Mouse (Mus musculus): ENCODE data around the gene Pnkd. TPM values are rescaled to one million over a fixed set of nuclear protein-coding genes. Genes with fewer than 3 reads are reported as not detected.

The Pnkd gene
- polyA plus RNA-seq, 2 experiments: 63.9 to 124 TPM

DNA sequence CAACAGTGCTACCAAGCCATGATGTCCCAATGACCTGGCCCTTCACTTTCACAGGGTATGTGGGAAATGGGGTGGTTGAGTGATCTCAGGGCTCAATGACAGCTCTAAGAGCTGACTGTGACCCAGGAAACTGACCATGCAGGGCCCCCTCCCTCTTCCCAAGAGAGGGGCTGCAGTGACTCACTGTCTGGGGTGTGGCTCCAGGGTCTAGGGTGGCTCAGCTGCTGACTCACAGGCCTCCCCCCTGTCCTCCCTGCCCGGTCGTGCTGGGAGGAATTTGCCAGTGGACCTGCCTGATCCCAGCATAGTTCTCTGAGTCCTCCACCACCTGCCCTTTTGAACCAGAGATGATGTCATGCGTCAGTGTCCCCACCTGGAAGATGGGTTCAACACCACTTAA, 12.5 kb downstream of the Pnkd start:
- ATAC-seq (ENCODE audit: low FRiP score, low read depth): no peak
- Histone ChIP-seq H3K27me3 (ENCODE audit: control insufficient read depth, insufficient read depth, low read length) (no peaks in the 10 kb centered on the region), H3K4me1 (ENCODE audit: control insufficient read depth, insufficient read depth, low read length) (peaks cover 26% of the 10 kb centered on the region), H3K9ac (ENCODE audit: low read depth, low read length, severe bottlenecking) (no peak overlapping the region), H3K9me3 (ENCODE audit: control insufficient read depth, low read length) (no peaks in the 10 kb centered on the region), H3K4me2 (replicated peaks; ENCODE audit: low read depth, low read length, severe bottlenecking) (no peak overlapping the region), H3K36me3 (ENCODE audit: control insufficient read depth, insufficient read depth, low read length) (peaks cover 24% of the 10 kb centered on the region), H3K27ac (replicated peaks; ENCODE audit: low read depth, low read length) (no peak overlapping the region; the same call in 1 of the 2 replicates), H3K4me3 (replicated peaks; ENCODE audit: low read length) (no peak overlapping the region)
- no peak for DNase-seq (ENCODE audit: low spot score)
- 78% methylated on average over 3 of the region's 3 CpGs for WGBS
- TF ChIP-seq POLR2A (IDR thresholded peaks at IDR 0.05; ENCODE audit: borderline replicate concordance, extremely low read depth, insufficient read depth, insufficient read length): no peak

- H3K9me3 ChIP-seq (ENCODE audit: control insufficient read depth, low read length): no peaks in the 10 kb centered on the region
- H3K4me2 ChIP-seq (replicated peaks; ENCODE audit: low read depth, low read length, severe bottlenecking): no peak overlapping the region
- H3K4me1 ChIP-seq (ENCODE audit: control insufficient read depth, insufficient read depth, low read length): peaks cover 32% of the 10 kb centered on the region
- no peak overlapping the region for H3K9ac ChIP-seq (ENCODE audit: low read depth, low read length, severe bottlenecking)
- DNase-seq (ENCODE audit: low spot score): no peak
- no peaks in the 10 kb centered on the region for H3K27me3 ChIP-seq (ENCODE audit: control insufficient read depth, insufficient read depth, low read length)
- no peak for TF ChIP-seq POLR2A (IDR thresholded peaks at IDR 0.05; ENCODE audit: borderline replicate concordance, extremely low read depth, insufficient read depth, insufficient read length)
- H3K4me3 ChIP-seq (replicated peaks; ENCODE audit: low read length): no peak overlapping the region
- no peak overlapping the region for H3K27ac ChIP-seq (replicated peaks; ENCODE audit: low read depth, low read length)
- H3K36me3 ChIP-seq (ENCODE audit: control insufficient read depth, insufficient read depth, low read length): peaks cover 14% of the 10 kb centered on the region
- no peak for ATAC-seq (ENCODE audit: low FRiP score, low read depth)
- WGBS: 85% methylated on average over 5 of the region's 5 CpGs
These were observed 13.5 kb downstream of the Pnkd start for GRCm38 (mm10) chr1:74298157-74298750.

GRCm38 (mm10) chr1:74298996-74299395, 14.3 kb downstream of the Pnkd start:
- WGBS: 70% methylated on average over 5 of the region's 5 CpGs
- DNase-seq (ENCODE audit: low spot score) (no peak), ATAC-seq (ENCODE audit: low FRiP score, low read depth) (no peak)
- Histone ChIP-seq H3K27ac (replicated peaks; ENCODE audit: low read depth, low read length) (no peak overlapping the region), H3K4me1 (ENCODE audit: control insufficient read depth, insufficient read depth, low read length) (peaks cover 32% of the 10 kb centered on the region), H3K27me3 (ENCODE audit: control insufficient read depth, insufficient read depth, low read length) (no peaks in the 10 kb centered on the region), H3K4me2 (replicated peaks; ENCODE audit: low read depth, low read length, severe bottlenecking) (no peak overlapping the region), H3K9me3 (ENCODE audit: control insufficient read depth, low read length) (no peaks in the 10 kb centered on the region), H3K36me3 (ENCODE audit: control insufficient read depth, insufficient read depth, low read length) (peaks cover 7% of the 10 kb centered on the region), H3K9ac (ENCODE audit: low read depth, low read length, severe bottlenecking) (no peak overlapping the region), H3K4me3 (replicated peaks; ENCODE audit: low read length) (no peak overlapping the region)
- TF ChIP-seq POLR2A (IDR thresholded peaks at IDR 0.05; ENCODE audit: borderline replicate concordance, extremely low read depth, insufficient read depth, insufficient read length): no peak

DNA sequence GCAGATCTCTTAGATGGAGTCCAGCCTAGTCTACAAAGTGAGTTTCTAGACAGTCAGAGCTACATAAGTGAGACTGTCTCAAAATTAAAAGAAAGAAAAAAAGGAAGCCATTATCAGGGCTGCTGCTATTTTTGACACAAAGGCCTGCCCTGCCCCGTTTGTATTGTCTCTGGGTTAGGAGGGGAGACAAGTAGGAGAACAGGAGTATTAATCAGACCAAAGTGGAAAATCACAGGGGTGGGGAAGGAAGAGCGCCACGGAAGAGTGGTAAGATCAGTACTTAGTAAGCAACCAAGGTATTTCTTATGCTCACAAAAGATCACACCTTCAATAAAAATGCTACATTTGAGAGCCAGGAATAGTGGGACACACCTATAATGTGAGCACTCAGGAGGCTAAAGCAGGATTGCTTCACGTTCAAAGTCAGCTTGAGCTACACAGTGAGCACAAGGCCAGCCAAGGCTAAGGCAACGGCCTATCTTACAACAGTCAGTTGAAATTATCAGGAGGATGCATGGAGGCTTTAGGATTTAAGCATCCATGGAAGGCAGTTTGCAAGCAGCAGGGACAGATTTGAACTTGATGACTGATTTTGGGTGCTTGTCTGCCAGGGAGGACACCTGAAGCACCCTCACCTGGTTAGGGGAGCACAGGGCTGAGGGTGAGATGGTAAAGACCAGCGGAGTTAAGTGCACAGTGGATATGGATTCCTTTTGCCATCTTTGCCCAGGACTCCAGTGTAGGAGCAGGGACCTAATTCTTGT, 15.8 kb downstream of the Pnkd start:
- ATAC-seq (ENCODE audit: low FRiP score, low read depth) (no peak), DNase-seq (ENCODE audit: low spot score) (no peak)
- Histone ChIP-seq H3K4me2 (replicated peaks; ENCODE audit: low read depth, low read length, severe bottlenecking) (no peak overlapping the region), H3K4me3 (replicated peaks; ENCODE audit: low read length) (no peak overlapping the region), H3K4me1 (ENCODE audit: control insufficient read depth, insufficient read depth, low read length) (peaks cover 24% of the 10 kb centered on the region), H3K9ac (ENCODE audit: low read depth, low read length, severe bottlenecking) (no peak overlapping the region), H3K36me3 (ENCODE audit: control insufficient read depth, insufficient read depth, low read length) (no peaks in the 10 kb centered on the region), H3K27me3 (ENCODE audit: control insufficient read depth, insufficient read depth, low read length) (no peaks in the 10 kb centered on the region), H3K9me3 (ENCODE audit: control insufficient read depth, low read length) (no peaks in the 10 kb centered on the region), H3K27ac (replicated peaks; ENCODE audit: low read depth, low read length) (no peak overlapping the region)
- TF ChIP-seq POLR2A (IDR thresholded peaks at IDR 0.05; ENCODE audit: borderline replicate concordance, extremely low read depth, insufficient read depth, insufficient read length): no peak
- 77% methylated on average over 6 of the region's 6 CpGs for WGBS

- H3K27ac ChIP-seq (replicated peaks; ENCODE audit: low read depth, low read length): no peak overlapping the region
- WGBS: 72% methylated on average over 7 of the region's 7 CpGs
- H3K9ac ChIP-seq (ENCODE audit: low read depth, low read length, severe bottlenecking): no peak overlapping the region
These were observed 17.5 kb downstream of the Pnkd start for GRCm38 (mm10) chr1:74302229-74302628.

More at GRCm38 (mm10) chr1:74302229-74302628, 17.5 kb downstream of the Pnkd start:
- H3K4me2 ChIP-seq (replicated peaks; ENCODE audit: low read depth, low read length, severe bottlenecking): peak overlapping the region; percentile 73; the same call in 1 of the 2 replicates
- peaks cover 10% of the 10 kb centered on the region for H3K4me1 ChIP-seq (ENCODE audit: control insufficient read depth, insufficient read depth, low read length)
- no peak for TF ChIP-seq POLR2A (IDR thresholded peaks at IDR 0.05; ENCODE audit: borderline replicate concordance, extremely low read depth, insufficient read depth, insufficient read length)
- H3K4me3 ChIP-seq (replicated peaks; ENCODE audit: low read length): no peak overlapping the region
- DNase-seq (ENCODE audit: low spot score): no peak
- ATAC-seq (ENCODE audit: low FRiP score, low read depth): no peak
- no peaks in the 10 kb centered on the region for H3K36me3 ChIP-seq (ENCODE audit: control insufficient read depth, insufficient read depth, low read length)
- no peaks in the 10 kb centered on the region for H3K27me3 ChIP-seq (ENCODE audit: control insufficient read depth, insufficient read depth, low read length)
- no peaks in the 10 kb centered on the region for H3K9me3 ChIP-seq (ENCODE audit: control insufficient read depth, low read length)

All from limb, embryonic 14.5 days (tissue).